Mouse (Mus musculus) stomach, postnatal 0 days (tissue): Measurements from ENCODE around the gene Fam219b.

ENCODE experiments used
- CTCF ChIP-seq: IDR thresholded peaks from 2 replicates; pipeline ENCODE4 v1.5.1; 2016; ENCODE audit warnings: antibody characterized with exemption, low read depth, mild to moderate bottlenecking, moderate library complexity
- EP300 ChIP-seq: optimal IDR thresholded peaks from 2 replicates; pipeline ENCODE3; 2016; ENCODE audit warnings: antibody characterized with exemption

DNA sequence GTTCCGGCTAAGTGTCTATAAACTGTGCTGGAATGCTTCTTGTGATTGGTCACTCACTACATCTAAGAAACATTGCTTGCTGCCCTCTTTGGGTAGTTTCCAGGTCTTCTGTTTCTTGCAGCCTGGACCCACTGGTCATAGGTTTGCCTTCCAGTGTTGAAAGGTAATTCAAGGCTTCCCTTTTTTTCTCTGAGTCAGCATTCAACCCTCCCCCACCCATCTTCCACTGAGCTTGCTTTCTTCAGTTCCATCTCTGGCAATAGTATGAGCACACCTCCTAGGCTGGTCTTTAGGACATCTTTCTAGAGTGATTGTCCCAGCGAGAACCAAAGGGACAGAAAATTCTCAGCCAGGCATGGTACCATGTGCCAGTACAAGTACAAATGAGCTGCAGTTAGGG lies 2.2 kb downstream of the Fam219b start:
- TF ChIP-seq CTCF (no peak), EP300 (no peak)
